Mouse (Mus musculus) erythroblast, adult 5-6 weeks (primary cell): Measurements from ENCODE around the gene Axin1. TPM values are rescaled to one million over a fixed set of nuclear protein-coding genes. Genes with fewer than 3 reads are reported as not detected.
A peak's percentile ranks its signal among the peaks of the same experiment; 100 is the strongest.

ENCODE experiments used
- ATAC-seq: replicated peaks from 2 replicates; pipeline ENCODE4 v1.8.0; 2016; ENCODE audit warnings: moderate number of reproducible peaks, mild to moderate bottlenecking, moderate TSS enrichment, inconsistent platforms; ENCODE audit not compliant: poor library complexity, low FRiP score, severe bottlenecking
- total RNA-seq, 2 experiments: library from RNA; stranded (forward) in 1 of 2; stranded (reverse) in 1 of 2; fragments of 150-400 nt in 1 of 2; fragments of 200-764, 138-1000 nt in 1 of 2; gene quantifications; 2 replicates each; pipeline versions ENCODE4 v1.2.3 to v1.2.4; 2015 to 2017; ENCODE audit warnings: low replicate concordance in 2 of 2

Gene Axin1
- total RNA-seq, 2 experiments from 2014 or later, result 6.3 to 29.1 TPM

DNA sequence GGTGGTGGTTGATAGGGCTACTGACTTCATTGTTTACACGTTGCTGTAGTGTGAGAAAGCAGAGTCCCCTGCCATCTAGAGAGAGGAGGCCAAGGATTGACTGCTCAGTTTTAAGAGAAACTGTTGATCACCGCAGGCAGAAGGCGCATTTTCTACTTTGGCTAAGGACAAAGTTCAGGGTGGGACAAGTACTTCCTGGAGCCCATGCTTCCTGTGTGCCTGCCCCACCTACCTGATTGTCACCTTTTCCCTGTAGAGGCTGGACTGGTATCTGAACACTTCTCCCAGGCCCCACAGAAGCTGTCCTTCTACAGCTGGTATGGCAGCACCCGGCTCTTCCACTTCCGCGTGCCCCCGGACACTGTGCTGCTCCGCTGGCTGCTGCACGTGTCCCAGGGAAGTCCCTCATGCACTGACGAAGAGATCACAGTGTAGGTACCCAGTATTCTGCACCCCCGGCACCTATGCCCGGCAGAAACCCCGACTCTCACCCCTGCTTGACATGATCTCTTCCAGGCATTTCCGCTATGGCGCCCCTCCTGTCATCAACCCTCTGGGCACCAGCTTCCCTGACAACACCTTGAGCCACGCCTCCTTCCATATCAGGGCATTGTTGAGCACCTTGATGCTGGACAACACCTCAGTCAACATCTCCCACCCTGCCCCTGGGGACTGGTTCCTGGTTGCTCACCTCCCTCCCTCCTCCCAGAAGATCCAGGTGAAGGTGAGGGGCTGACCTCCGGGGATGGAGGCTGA lies 21.8 kb upstream of the Axin1 start:
- ATAC-seq, result no peak

DNA sequence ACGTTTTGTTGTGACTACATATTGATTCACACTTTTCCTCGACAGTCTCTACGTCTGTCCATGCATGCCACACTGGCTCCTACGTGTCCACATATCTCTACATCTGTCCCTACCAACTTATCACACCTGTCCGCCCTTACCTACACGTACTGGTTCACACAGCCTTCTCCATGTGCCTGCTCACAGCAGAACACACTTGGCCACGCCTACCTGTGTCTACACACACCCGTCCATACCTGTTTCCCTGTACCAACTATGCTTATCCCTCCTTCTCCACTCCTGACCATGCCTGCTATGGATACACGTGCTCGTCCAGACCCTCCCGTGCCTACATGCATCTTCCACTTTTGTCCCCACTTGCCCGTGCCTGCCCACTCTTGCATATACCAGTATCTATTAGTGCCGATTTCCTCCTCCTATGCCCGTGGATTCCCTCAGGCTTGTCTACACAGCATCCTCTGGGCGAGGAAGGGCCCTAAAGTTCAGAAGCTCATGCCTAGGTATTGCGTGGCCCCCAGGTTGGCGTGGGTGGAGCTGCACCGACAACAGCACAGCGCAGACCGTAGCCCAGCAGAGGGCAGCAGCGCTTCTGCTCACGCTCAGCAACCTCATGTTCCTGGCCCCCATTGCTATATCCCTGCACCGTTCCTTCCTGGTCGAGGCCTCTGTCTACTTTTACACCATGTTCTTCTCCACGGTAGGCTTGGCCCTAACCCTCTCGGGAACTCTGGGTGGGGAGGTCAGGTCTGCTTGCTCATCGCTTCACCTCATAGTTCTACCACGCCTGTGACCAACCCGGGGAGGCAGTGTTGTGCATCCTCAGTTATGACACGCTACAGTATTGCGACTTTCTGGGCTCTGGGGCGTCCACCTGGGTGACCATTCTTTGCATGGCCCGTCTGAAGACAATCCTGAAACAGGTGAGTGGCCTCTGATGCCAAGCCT lies 18.4 kb upstream of the Axin1 start:
- ATAC-seq, result peak; percentile 46

DNA sequence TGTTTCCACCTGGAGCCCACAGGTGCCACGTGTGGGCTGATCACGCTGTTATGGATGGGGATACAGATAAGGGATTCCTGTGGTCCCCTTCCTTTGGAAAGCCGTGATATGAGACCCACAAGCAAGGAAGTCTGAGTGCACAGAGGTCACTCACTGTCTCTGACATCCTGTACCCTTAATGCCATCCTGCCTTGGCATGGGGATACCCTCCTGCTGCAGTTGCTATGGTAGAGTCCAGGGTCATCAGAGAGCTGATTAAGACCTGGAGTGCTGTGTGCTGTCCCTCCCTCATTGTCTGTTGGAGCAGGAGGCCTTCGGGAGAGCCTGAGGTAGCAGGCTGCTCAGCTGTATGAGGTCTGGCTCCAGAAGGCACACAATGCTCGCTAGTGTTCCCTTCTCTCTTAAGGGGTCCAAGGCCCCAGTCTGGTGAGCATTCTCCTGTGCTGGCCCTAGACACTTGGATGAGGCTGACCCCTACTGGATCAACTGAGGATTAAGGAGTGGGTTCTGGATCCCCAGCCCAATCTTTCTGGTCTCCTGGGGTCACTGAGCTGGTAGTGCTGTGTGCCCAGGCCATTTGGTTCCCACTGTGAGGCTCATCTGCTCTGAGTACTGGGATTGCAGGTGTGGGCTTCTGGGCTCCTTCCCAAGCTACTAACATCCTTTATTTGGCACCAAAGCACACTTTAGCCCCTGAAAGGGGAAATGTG lies 15.9 kb upstream of the Axin1 start:
- ATAC-seq, result no peak

DNA sequence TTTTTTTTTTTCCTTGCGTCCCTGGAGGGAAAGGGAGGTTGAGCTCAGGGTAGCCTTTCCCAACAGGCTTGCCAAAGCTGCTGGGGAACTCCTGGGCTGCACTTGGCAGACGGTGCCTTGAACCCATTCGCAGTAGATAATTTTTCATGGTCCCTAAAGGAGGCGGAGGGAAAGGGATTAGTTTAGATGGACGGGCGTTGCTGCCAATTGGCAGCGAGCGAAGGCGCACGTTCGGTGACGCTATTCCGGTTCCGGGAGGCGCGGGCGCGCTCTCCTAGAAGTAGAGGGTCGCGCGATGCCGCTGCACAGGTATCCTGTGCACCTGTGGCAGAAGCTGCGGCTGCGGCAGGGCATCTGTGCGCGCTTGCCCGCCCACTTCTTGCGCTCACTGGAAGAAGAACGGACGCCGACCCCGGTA lies 15.2 kb upstream of the Axin1 start, which contains the start of gene Mrpl28:
Gene Mrpl28, plus strand, starts transcription at position 234 of the 418 bp plus-strand sequence.
- peak; percentile 87 for ATAC-seq

DNA sequence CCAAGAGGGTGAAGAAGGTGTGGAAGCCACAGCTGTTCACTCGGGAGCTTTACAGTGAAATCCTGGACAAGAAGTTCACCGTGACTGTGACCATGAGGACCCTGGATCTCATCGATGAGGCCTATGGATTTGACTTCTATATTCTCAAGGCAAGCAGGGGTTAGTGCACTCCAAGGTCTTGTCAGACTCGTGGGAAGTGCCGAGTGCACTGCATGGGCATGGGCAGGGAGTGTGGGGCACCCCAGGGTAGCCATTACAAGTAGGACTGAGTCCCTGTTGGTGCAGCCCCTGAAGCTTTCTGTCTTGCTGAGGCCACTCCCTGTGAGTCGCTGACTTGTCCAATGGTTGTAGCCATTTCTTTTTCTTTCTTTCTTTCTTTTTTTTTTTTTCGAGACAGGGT lies 13.9 kb upstream of the Axin1 start:
- ATAC-seq, result no peak

DNA sequence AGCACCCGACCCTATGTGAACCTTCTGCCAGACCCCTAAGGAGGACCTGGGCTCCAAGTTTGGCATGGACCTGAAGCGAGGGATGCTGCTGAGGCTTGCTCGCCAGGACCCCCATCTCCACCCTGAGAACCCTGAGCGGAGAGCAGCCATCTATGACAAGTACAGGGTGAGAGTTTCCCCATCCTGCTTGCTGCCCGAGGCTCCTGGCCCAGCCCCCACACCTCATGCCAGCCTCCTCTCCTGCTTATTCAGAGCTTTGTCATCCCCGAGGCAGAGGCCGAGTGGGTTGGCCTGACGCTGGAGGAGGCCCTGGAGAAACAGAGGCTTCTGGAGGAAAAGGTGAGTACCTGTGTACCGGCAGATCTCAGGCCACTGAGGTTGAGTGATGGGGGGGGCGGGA lies 13.3 kb upstream of the Axin1 start:
- no peak for ATAC-seq

DNA sequence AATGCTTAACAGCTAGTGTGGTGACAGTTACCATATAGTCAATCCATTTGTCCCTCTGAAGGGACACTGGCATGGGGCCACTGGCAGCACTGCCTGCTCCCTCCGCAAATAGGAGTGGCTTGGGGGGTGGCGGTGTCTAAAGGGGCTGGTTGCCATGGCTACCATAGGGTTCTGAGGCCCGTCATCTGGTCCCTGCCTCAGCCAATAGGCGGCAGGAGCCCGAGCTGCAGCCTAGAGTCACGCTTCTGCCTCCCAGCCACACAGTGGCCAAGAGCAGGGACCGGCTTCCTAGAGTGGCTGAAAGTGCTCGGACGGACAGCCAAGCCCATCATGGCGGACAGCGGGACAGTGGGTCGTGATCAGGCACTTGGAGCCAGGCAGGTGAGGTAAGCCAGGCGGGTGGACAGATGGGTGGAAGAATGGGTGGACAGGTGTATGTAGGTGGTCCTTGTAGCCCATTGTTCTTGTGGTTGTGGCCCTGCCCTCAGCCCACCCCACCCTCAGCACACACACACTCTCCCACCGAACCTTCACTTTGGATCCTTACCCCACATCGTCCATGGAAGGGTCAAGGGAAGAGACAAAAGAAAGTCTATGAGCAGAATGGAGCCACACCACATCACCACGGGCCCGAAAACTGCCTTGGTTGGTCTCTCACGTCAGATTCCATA lies 7.3 kb upstream of the Axin1 start:
- no peak for ATAC-seq

DNA sequence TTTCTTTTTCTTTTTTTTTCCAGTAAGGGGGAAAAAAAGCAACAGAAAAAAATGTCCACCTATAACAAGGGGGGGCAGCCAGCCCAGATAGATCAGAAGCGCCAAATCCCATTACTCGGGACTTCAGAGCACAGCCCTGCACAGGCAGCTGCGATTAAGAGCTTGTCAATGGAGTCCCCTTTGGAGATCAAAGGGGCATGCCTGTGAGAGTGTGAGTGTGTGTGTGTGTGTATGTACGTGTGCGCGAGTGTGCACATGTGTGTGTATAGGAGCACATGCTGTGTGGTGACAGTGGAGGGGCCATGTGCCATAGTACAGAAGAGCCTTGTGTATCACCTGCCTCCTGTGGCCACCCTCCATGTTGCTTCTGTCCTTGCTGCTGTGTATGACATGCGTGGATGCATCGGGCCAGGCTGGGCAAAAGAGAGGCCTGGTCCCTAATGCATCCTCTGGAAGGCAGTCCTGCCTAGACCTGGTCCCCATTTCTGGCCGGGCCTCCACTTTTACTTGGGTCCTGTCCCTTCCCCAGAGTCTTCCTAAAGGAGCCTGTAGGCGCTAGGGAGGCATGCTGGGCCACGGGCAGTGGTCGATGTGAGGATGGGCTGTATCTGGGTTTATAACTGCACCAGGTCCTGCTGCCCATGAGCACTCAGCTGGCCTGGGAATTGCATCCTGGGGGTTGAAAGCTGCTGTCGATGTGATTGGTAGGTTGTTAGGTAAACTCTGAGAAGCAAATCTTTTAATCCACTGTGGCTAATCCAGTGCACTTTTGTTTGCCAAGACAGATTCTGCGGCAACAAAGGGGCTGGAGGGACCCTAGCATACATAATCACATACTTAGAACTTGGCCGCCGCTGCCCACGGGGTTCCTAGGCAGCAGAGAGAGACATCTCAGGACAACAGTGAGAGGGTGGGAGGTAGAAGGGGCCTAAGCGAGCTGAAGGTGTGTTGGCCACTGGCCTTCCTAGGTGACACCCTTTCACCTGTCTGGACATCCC lies 6.3 kb upstream of the Axin1 start:
- ATAC-seq, result no peak

DNA sequence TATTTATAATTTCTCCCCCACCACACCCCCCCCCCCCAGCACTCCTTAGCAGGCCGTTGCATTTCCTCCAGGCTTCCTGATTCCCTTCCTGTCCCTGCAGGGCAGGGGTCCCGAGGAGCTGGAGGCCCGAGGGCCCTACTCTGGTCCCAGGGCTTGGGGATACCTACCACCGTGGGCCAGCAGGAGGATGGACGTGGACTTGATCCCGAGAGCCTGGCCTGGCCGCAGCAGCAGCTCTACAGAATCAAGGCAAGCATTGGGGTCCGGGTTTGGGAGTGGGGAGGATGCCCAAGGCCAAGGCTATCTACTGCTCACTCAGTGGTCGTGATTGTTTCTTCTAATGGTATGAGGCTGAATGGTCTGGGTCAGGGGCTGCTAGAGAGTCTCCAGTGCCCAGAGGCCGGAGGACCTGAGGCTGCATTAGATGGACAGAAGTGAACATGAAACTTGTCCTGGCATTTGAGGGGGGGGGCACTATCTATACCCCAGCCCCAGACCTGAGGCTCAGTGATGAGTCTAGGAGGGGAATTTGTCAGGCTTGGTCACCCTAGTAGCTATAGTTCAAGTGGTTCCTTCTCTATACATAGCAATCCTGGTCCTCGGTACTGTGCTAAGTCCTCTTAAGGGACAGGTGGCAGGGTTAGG lies 1.3 kb upstream of the Axin1 start:
- no peak for ATAC-seq

DNA sequence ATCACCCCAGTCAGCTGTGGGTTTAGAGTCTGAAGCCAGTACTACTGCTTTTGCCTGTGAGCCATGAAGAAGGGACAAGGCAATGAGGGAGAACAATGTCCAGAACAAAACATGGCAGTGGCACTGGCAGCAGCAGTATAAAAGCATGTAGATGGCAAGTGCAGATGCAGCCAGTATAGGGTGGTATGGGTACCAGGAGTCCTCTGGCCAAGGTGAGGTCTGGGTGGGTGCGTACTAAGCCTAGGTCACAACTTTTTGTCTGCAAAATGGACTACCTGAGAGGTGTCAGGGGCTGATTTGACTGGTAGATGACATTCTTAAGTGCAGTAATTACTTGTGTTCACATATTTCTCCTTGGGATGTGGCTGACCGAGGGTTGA lies 747 bp upstream of the Axin1 start:
- ATAC-seq, result 0 out of 2 replicates have a peak, but pooled peaks have one; percentile 3

DNA sequence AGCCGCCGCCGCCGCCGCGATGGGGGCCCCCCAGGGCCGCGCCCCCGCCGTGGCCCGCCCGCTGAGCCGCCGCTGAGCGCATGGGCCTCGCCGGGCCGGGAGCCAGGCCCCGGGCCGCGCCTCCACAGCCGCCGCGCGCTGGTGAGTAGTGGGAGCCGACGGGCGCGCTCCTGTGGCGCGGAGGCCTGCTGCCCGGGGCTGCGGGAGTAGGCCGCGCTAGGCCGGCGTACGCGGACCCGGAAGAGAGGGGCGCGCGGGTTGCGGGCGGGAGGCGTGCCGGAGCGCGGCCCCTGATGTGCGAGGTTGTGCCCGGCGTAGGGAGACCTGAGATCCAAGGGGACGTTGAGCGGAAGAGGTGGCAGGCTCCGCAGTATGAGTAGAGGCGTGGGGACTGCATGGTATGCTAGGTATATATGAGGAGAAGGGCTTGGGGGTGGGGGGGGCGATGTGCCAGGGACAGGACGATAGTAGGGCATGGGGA lies 453 bp downstream of the Axin1 start:
- ATAC-seq, result no peak; the same call in 1 of the 2 replicates

DNA sequence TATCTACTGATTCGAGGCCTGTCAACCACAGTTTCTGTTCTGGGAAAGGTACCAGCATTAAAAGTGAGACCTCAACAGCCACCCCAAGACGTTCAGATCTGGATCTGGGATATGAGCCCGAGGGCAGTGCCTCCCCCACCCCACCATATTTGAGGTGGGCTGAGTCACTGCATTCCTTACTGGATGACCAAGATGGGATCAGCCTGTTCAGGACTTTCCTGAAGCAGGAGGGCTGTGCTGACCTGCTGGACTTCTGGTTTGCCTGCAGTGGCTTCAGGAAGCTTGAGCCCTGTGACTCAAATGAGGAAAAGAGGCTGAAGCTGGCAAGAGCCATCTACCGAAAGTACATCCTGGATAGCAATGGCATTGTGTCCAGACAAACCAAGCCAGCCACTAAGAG lies 4.3 kb downstream of the Axin1 start:
- no peak for ATAC-seq

DNA sequence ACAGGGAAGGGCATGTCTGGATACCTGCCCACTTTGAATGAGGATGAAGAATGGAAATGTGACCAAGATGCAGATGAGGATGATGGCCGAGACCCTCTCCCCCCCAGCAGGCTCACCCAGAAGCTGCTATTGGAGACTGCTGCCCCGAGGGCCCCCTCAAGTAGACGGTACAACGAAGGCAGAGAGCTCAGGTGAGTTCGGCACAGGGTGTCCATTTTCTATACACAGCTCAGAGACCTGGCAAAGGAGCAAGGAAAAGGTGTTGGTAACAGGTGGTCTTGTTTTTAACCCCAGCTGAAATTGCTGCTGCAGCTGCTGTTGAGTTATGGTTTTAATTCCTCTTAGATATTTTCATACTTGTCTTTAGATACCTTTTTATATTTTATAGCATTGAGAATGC lies 4.9 kb downstream of the Axin1 start:
- ATAC-seq, result no peak

DNA sequence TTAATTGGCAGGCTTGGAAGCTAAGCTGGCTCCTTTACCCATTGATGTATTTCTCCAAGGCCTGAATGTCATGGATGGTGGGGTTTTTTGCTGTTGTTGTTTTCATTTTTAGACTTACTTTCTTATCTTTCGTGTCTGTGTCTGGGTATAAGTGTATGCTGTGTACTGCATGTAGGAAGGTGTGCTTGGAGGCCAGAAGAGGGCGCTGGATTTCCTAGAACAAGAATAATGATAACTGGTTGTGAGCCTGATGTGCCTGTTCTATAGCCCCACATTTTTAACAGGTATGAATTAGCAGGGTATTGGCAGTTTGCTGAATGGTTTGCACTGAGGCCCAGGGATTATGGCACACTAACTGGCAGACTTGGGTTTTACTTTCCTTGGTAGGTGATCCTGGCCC lies 10.6 kb downstream of the Axin1 start:
- ATAC-seq, result no peak

DNA sequence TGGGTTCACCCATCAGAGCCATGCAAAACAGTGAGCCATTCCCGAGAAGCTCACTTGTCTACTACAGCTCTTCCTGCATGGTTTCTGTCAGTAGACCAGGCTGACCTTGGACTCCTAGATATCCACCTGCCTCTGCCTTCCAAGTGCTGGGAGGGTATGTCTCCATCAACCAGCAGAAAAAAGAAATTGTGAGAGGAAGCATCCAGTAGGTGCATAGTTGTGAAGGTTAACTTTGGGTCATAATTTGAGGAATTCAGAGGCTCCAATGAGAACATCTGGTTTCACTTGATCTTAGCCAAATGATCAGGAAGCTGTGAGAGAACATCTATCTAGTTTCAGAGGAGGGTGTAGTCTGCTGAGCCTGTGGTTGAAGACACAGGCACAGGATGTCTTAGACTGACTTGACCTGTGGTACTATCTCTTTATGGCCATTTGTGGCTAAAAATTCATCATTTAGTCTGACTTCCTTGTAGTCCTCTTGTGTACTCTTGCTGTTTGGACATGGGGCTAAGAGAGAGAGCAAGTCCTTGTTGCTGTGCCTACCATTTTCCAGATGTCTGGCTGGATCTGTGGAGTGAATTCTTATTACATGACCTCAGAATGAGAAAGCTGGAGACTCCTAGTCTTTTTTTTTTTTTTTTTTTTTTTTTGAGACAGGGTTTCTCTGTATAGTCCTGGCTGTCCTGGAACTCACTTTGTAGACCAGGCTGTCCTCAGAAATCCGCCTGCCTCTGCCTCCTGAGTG lies 13.6 kb downstream of the Axin1 start:
- ATAC-seq, result no peak

DNA sequence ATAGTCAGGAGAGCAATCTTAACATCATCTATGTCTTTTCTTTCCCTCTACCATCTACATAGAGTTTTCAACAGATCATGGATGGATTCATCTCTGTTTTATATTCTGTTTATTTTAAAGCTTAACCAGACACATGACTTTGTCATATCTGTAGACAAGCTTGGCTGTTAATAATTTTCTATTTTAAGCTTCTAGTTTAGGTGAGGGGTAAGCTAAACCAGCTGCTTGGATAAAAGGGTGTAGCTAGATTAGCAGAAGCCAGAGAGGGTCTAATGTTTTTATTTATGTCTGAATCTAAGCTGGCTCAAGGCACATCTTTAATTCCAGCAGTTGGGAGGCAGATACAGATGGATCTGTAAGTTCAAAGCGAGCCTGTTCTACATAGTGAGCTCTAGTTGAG lies 24.2 kb downstream of the Axin1 start:
- no peak for ATAC-seq

DNA sequence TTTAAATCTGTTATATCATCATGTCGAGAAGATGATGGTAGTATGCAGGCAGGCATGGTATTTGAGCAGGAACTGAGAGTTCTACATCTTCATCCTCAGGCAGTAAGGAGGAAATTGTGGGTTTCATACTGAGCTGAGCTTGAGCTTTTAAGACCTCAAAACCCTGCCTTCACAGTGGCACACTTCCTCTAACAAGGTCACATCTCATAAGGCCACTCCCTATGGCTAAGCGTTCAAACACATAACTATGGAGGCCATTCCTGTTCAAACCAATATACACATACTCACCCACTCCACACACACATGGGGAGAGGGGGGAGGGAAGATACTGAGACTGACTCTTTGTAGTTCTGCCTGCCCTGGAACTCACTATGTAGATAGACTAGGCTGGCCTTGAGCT lies 29.6 kb downstream of the Axin1 start:
- ATAC-seq, result no peak
